Mouse (Mus musculus) gastrocnemius, postnatal 14 days (tissue): Measurements from ENCODE around the gene Rbpms2. TPM values are rescaled to one million over a fixed set of nuclear protein-coding genes. Genes with fewer than 3 reads are reported as not detected.

Source experiments
- DNase-seq: peaks from one replicate; pipeline ENCODE4 v3.0.0; 2021; ENCODE audit warnings: mixed read lengths
- intact Hi-C: fragments of 180-260 bp; cut with DNase I; formaldehyde crosslinking; loops from one replicate; pipeline ENCODE4 v1.15.1; 2025; ENCODE audit warnings: low total_unique reads
- total RNA-seq, 2 experiments: library from RNA; stranded (reverse); gene quantifications; 2 replicates each; pipeline ENCODE4 v1.2.3; 2021

The Rbpms2 gene
- total RNA-seq, 2 experiments from 2014 or later, result 2.2 to 2.6 TPM

- intact Hi-C loops, result no loop called here
- no peak for DNase-seq
Observed at GRCm38 (mm10) chr9:65611969-65612486, 17.4 kb upstream of the Rbpms2 start.

GRCm38 (mm10) chr9:65613098-65613497 is 16.4 kb upstream of the Rbpms2 start:
- no peak for DNase-seq
- intact Hi-C loops, result no loop called here

- DNase-seq, result no peak
- intact Hi-C loops, result no loop called here
Observed at GRCm38 (mm10) chr9:65619311-65619710, 10.1 kb upstream of the Rbpms2 start.

- DNase-seq, result no peak
- intact Hi-C loops, result no loop called here
Observed at GRCm38 (mm10) chr9:65621196-65621595, 8.3 kb upstream of the Rbpms2 start.

- intact Hi-C loops, result no loop called here
- no peak for DNase-seq
Observed at GRCm38 (mm10) chr9:65621666-65622065, 7.8 kb upstream of the Rbpms2 start.

GRCm38 (mm10) chr9:65622826-65623225 is 6.6 kb upstream of the Rbpms2 start:
- intact Hi-C loops, result no loop called here
- no peak for DNase-seq

- intact Hi-C loops, result no loop called here
- no peak for DNase-seq
Observed at GRCm38 (mm10) chr9:65624266-65624665, 5.2 kb upstream of the Rbpms2 start.

- peak; percentile 57 for DNase-seq
- intact Hi-C loops, result no loop called here
Observed at GRCm38 (mm10) chr9:65629767-65630630, 551 bp downstream of the Rbpms2 start.

- intact Hi-C loops, result no loop called here
- peak; percentile 34 for DNase-seq
Observed at GRCm38 (mm10) chr9:65630631-65631353, 1.3 kb downstream of the Rbpms2 start.

GRCm38 (mm10) chr9:65631354-65632021 is 2.0 kb downstream of the Rbpms2 start:
- no peak for DNase-seq
- intact Hi-C loops, result no loop called here

- intact Hi-C loops, result no loop called here
- no peak for DNase-seq
Observed at GRCm38 (mm10) chr9:65635766-65636165, 6.3 kb downstream of the Rbpms2 start.

GRCm38 (mm10) chr9:65636926-65637325 is 7.5 kb downstream of the Rbpms2 start:
- intact Hi-C loops, result no loop called here
- no peak for DNase-seq

- intact Hi-C loops, result no loop called here
- no peak for DNase-seq
Observed at GRCm38 (mm10) chr9:65639065-65639464, 9.6 kb downstream of the Rbpms2 start.

GRCm38 (mm10) chr9:65640838-65641410 is 11.5 kb downstream of the Rbpms2 start:
- intact Hi-C loops, result no loop called here
- no peak for DNase-seq

GRCm38 (mm10) chr9:65641446-65642052 is 12.1 kb downstream of the Rbpms2 start:
- DNase-seq, result no peak
- intact Hi-C loops, result no loop called here

- intact Hi-C loops, result no loop called here
- DNase-seq, result no peak
Observed at GRCm38 (mm10) chr9:65642546-65642945, 13.1 kb downstream of the Rbpms2 start.

- DNase-seq, result no peak
- intact Hi-C loops, result no loop called here
Observed at GRCm38 (mm10) chr9:65644960-65645359, 15.5 kb downstream of the Rbpms2 start.

GRCm38 (mm10) chr9:65645984-65646383 is 16.5 kb downstream of the Rbpms2 start:
- intact Hi-C loops, result no loop called here
- no peak for DNase-seq

GRCm38 (mm10) chr9:65646782-65647181 is 17.3 kb downstream of the Rbpms2 start:
- no peak for DNase-seq

More at GRCm38 (mm10) chr9:65646782-65647181, 17.3 kb downstream of the Rbpms2 start:
- intact Hi-C loops, result no loop called here
